Mouse (Mus musculus) embryonic fibroblast, embryonic 13.5 days (primary cell): ENCODE measurements at regions not wholly inside any gene's neighbourhood (a gene's known extent, or its start where the extent isn't known, plus 50 kb on each side); places are given as distances from the start of the nearest gene placed in this dataset.

ENCODE experiments used
- CTCF ChIP-seq: IDR thresholded peaks from 2 replicates; pipeline ENCODE4 v1.5.1; 2011; ENCODE audit warnings: mild to moderate bottlenecking, control low read depth, low read length, moderate library complexity, borderline replicate concordance; ENCODE audit not compliant: insufficient read depth
- POLR2A ChIP-seq: IDR thresholded peaks from 2 replicates; pipeline ENCODE4 v1.6.1; 2011; ENCODE audit warnings: low read depth, mild to moderate bottlenecking, control low read depth, low read length, moderate library complexity

DNA sequence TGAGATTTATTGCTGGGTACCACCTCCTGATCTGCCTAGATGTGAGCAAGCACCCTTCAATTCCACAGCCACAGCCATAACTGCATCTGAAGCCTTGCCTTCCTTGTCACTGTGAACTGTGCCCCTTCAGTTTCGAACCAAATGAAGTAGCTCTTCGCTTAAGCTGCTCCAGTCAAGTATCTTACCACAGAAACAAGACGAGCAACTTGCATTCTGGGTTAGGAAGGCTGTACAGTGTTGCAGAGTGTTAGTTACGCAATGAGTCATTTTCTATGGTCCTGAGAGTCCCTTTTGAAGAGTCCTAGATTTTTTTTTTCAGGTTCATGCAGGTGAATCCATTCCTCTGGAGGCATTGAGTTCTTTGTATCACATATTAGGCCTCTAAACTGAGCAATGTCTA is 107.9 kb upstream of the Topaz1 start:
- no peak for TF ChIP-seq CTCF
- no peak for TF ChIP-seq POLR2A
